ENCODE assay signal across 21 mouse cellular contexts in genomic region chr5:21572764-21573416, GRCm38 (mm10). TPM values are rescaled to one million over a fixed set of nuclear protein-coding genes. Genes with fewer than 3 reads are reported as not detected.
DNase-seq lines count a peak whose midpoint lies in the region; ATAC-seq lines count a peak whose summit lies in the region.
"Had no signal": no experiment of that assay in that cellular context is flagged by ENCODE, and none has a peak within 500 bp of the region (broad histone marks: within the 10 kb centered on the region; RNA-seq: fewer than 3 reads in every experiment).

No protein-coding gene starts in this region.

- H3K36me3 ChIP-seq in forebrain, embryonic 14.5 days (ENCODE audit: control insufficient read depth, insufficient read depth, low read length), result no peaks in the 10 kb centered on the region
- no peaks in the 10 kb centered on the region for H3K36me3 ChIP-seq in forebrain, embryonic 11.5 days (ENCODE audit: control insufficient read depth, insufficient read depth, low read length)
- no peaks in the 10 kb centered on the region for H3K36me3 ChIP-seq in midbrain, embryonic 11.5 days (ENCODE audit: control insufficient read depth, insufficient read depth, low read length)
- no peaks in the 10 kb centered on the region for H3K36me3 ChIP-seq in midbrain, embryonic 16.5 days (ENCODE audit: control insufficient read depth, insufficient read depth, low read length)
- H3K36me3 ChIP-seq: G1E; heart, embryonic 13.5 days; hindbrain, embryonic 15.5 days had no signal

- no peak overlapping the region for H3K9ac ChIP-seq in forebrain, embryonic 14.5 days (ENCODE audit: low read length)
- H3K9ac ChIP-seq in forebrain, embryonic 11.5 days (ENCODE audit: low read length), result no peak overlapping the region
- H3K9ac ChIP-seq in midbrain, embryonic 11.5 days (ENCODE audit: low read length), result no peak overlapping the region
- no peak overlapping the region for H3K9ac ChIP-seq in midbrain, embryonic 16.5 days (ENCODE audit: low read depth, low read length)
- H3K9ac ChIP-seq: embryonic facial prominence, embryonic 15.5 days; heart, embryonic 13.5 days; hindbrain, embryonic 15.5 days had no signal

- peak; percentile 3 for DNase-seq in forebrain, embryonic 14.5 days (ENCODE audit: low spot score)
- DNase-seq in forebrain, embryonic 11.5 days (ENCODE audit: low spot score), result no peak
- no peak for DNase-seq in frontal cortex, postnatal 25 days (ENCODE audit: low spot score in 2 of 2)
- peak; percentile 10 for DNase-seq in midbrain, embryonic 11.5 days (ENCODE audit: low spot score, missing footprints)
- no peak for DNase-seq in thymus, postnatal 4 days
- DNase-seq: adrenal gland, postnatal 14 days; B cell, adult 2 months; cerebellum, adult 11 months; cerebellum, adult 8-10 months; cerebellum, postnatal 14 days; embryo, embryonic 11 days; gastrocnemius, postnatal 14 days; heart, postnatal 36 days had no signal

- no peaks in the 10 kb centered on the region for H3K4me1 ChIP-seq in forebrain, embryonic 14.5 days (ENCODE audit: control insufficient read depth, insufficient read depth, low read length)
- H3K4me1 ChIP-seq in forebrain, embryonic 11.5 days (replicated peaks; ENCODE audit: control insufficient read depth, insufficient read depth, low read length), result no peaks in the 10 kb centered on the region
- no peaks in the 10 kb centered on the region for H3K4me1 ChIP-seq in midbrain, embryonic 11.5 days (ENCODE audit: control insufficient read depth, insufficient read depth, low read length)
- H3K4me1 ChIP-seq in midbrain, embryonic 16.5 days (ENCODE audit: control insufficient read depth, insufficient read depth, low read length), result no peaks in the 10 kb centered on the region
- H3K4me1 ChIP-seq: embryonic facial prominence, embryonic 15.5 days; hindbrain, embryonic 15.5 days had no signal

- ATAC-seq in forebrain, embryonic 14.5 days, result no peak
- no peak for ATAC-seq in forebrain, embryonic 11.5 days (replicated peaks; ENCODE audit: low FRiP score)
- peak; percentile 88 for ATAC-seq in frontal cortex, adult (ENCODE audit: low TSS enrichment)
- no peak for ATAC-seq in midbrain, embryonic 11.5 days (ENCODE audit: low FRiP score)
- ATAC-seq in midbrain, embryonic 16.5 days, result no peak
- ATAC-seq: CD4-positive, CD25-positive, alpha-beta regulatory T cell, adult 4 months; intestine, embryonic 16.5 days had no signal

- H3K27ac ChIP-seq in forebrain, embryonic 14.5 days (ENCODE audit: low read depth, low read length), result no peak overlapping the region
- H3K27ac ChIP-seq in forebrain, embryonic 11.5 days (ENCODE audit: low read depth, low read length), result no peak overlapping the region
- H3K27ac ChIP-seq in midbrain, embryonic 11.5 days (ENCODE audit: low read depth, low read length), result no peak overlapping the region
- H3K27ac ChIP-seq in midbrain, embryonic 16.5 days (ENCODE audit: low read length), result no peak overlapping the region
- H3K27ac ChIP-seq: embryonic facial prominence, embryonic 15.5 days; heart, embryonic 13.5 days; hindbrain, embryonic 15.5 days had no signal

- WGBS in forebrain, embryonic 14.5 days, result 63% methylated on average over 3 of the region's 3 CpGs
- WGBS in forebrain, embryonic 11.5 days, result 72% methylated on average over 3 of the region's 3 CpGs
- WGBS in midbrain, embryonic 11.5 days, result 70% methylated on average over 3 of the region's 3 CpGs
- 70% methylated on average over 3 of the region's 3 CpGs for WGBS in midbrain, embryonic 16.5 days

- no peak overlapping the region for H3K4me3 ChIP-seq in forebrain, embryonic 14.5 days (ENCODE audit: low read depth, low read length)
- H3K4me3 ChIP-seq in forebrain, embryonic 11.5 days (ENCODE audit: low read depth, low read length), result no peak overlapping the region
- H3K4me3 ChIP-seq in midbrain, embryonic 11.5 days (ENCODE audit: low read depth, low read length), result no peak overlapping the region
- H3K4me3 ChIP-seq in midbrain, embryonic 16.5 days (ENCODE audit: low read depth, low read length), result no peak overlapping the region
- H3K4me3 ChIP-seq: embryonic facial prominence, embryonic 15.5 days; heart, embryonic 13.5 days; hindbrain, embryonic 15.5 days had no signal

- no peak overlapping the region for H3K4me2 ChIP-seq in forebrain, embryonic 14.5 days (ENCODE audit: low read length)
- no peak overlapping the region for H3K4me2 ChIP-seq in forebrain, embryonic 11.5 days (ENCODE audit: low read depth, low read length, severe bottlenecking)
- H3K4me2 ChIP-seq in midbrain, embryonic 11.5 days, result no peak overlapping the region
- H3K4me2 ChIP-seq in midbrain, embryonic 16.5 days (ENCODE audit: low read length), result no peak overlapping the region
- H3K4me2 ChIP-seq: embryonic facial prominence, embryonic 15.5 days; heart, embryonic 13.5 days; hindbrain, embryonic 15.5 days had no signal

- no peaks in the 10 kb centered on the region for H3K27me3 ChIP-seq in forebrain, embryonic 14.5 days (replicated peaks; ENCODE audit: control insufficient read depth, insufficient read depth, low read length)
- no peaks in the 10 kb centered on the region for H3K27me3 ChIP-seq in forebrain, embryonic 11.5 days (ENCODE audit: control insufficient read depth, insufficient read depth, low read length)
- H3K27me3 ChIP-seq in midbrain, embryonic 11.5 days (ENCODE audit: control insufficient read depth, insufficient read depth, low read length), result no peaks in the 10 kb centered on the region
- H3K27me3 ChIP-seq in midbrain, embryonic 16.5 days (ENCODE audit: control insufficient read depth, insufficient read depth, low read depth, low read length), result no peaks in the 10 kb centered on the region
- H3K27me3 ChIP-seq: embryonic facial prominence, embryonic 15.5 days; heart, embryonic 13.5 days; hindbrain, embryonic 15.5 days had no signal

- no peaks in the 10 kb centered on the region for H3K9me3 ChIP-seq in forebrain, embryonic 14.5 days (replicated peaks; ENCODE audit: control insufficient read depth, low read length)
- no peaks in the 10 kb centered on the region for H3K9me3 ChIP-seq in forebrain, embryonic 11.5 days (ENCODE audit: control insufficient read depth, low read length)
- H3K9me3 ChIP-seq in midbrain, embryonic 11.5 days (ENCODE audit: control insufficient read depth, low read length), result no peaks in the 10 kb centered on the region
- no peaks in the 10 kb centered on the region for H3K9me3 ChIP-seq in midbrain, embryonic 16.5 days (replicated peaks; ENCODE audit: control insufficient read depth, low read length, poor library complexity, severe bottlenecking)
- H3K9me3 ChIP-seq: embryonic facial prominence, embryonic 15.5 days; G1E; heart, embryonic 13.5 days; hindbrain, embryonic 15.5 days had no signal

RNA-seq across cellular contexts. Expression of gene Lrrc17, which starts 29.5 kb away (rescaled TPM):
- 6.3 and 6.9 TPM in 2 replicates for polyA plus RNA-seq in forebrain, embryonic 14.5 days (2014; fragmentation: Nextera tagmentation; extraction: Ambion mirVana)
- polyA plus RNA-seq in forebrain, embryonic 11.5 days (2014; fragmentation: Nextera tagmentation; extraction: Ambion mirVana), result 15.3 and 17.6 TPM in 2 replicates
- polyA plus RNA-seq in midbrain, embryonic 11.5 days (2014; fragmentation: Nextera tagmentation; extraction: Ambion mirVana), result 14.0 and 17.0 TPM in 2 replicates
- 4.6 TPM in 2 replicates for polyA plus RNA-seq in midbrain, embryonic 16.5 days (2015; fragmentation: Nextera tagmentation; extraction: Ambion mirVana)
- polyA plus RNA-seq: CD4-positive, CD25-positive, alpha-beta regulatory T cell, adult 4 months; G1E had no signal

Comparison
In these comparisons a context has a peak if more than half of its experiments do, and no peak if none do; other contexts are left out.
1. DNase-seq: peak in forebrain, embryonic 14.5 days (single experiment) and midbrain, embryonic 11.5 days (single experiment); none in forebrain, embryonic 11.5 days (single experiment), frontal cortex, postnatal 25 days (0 of 2) and thymus, postnatal 4 days (single experiment).